Mouse (Mus musculus): ENCODE measurements around the gene Prkaa1.

Gene Prkaa1

DNA sequence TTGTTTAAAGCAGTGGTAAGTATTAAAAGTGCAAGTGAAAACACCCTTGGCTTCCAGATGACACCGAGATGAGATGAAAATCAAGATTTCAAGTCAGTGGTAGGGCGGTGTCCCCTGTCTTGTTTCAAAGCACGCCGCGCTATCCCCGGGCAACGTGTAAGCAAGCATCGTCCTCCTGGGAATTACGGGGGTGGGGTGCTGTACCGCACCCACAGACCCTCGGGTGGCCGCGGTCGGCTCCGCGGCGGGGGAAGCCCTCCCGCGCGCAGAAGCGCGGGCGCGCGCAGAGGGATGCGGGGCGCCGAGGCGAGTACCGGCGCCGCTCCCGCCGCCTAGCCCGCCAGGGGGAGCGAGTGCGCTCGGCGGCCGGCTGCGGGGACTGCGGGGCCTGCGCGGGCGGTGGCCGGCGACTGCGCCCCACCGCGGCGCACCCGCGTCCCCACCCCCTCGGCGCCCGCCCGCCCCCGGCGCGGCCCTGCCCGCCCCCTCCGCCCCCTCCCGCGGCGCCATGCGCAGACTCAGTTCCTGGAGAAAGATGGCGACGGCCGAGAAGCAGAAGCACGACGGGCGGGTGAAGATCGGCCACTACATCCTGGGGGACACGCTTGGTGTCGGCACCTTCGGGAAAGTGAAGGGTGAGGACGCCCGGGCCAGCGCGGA lies at the start of gene Prkaa1:
Prkaa1 (plus strand) TSS at position 501 of the 660 bp plus-strand sequence.
- peak; percentile 71 for DNase-seq (ENCODE audit: low read depth, low spot score)

DNA sequence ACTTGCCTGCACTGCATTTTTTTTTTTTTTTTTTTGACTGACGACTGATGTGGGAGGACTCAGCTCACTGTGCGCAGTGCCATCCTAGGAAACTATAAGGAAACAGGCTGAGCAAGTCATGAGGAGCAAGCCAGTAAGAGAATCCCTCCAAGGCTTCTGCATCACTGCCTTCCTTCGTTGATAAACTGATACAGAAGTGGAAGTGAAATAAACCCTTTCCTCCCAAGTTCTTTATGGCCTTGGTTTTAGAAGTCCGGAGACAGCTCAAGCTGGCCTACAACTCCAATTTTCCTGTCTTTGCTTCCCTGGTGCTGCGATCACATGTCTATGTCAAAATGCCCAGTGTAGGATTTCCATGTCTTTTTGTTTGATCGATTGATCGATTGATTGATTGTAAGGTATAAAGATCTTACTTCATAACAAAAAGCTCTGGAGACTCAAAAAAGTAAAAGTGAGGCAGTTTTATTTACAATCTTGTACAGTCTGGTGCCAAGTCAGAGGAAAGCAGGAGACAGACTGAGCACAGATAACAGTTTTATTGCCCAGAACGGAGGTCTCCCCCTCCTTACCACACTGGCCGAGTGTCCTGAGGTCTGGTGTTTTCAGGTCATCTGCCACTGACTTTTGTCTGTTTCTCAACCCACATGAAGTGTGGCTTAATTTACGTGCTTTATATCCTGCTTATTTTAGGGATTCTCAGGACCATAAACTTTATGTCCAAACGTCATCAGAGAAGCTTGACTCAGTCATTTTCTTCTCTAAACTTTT lies 47.9 kb upstream of the Prkaa1 start:
- no peak for DNase-seq (ENCODE audit: low read depth, low spot score)

DNA sequence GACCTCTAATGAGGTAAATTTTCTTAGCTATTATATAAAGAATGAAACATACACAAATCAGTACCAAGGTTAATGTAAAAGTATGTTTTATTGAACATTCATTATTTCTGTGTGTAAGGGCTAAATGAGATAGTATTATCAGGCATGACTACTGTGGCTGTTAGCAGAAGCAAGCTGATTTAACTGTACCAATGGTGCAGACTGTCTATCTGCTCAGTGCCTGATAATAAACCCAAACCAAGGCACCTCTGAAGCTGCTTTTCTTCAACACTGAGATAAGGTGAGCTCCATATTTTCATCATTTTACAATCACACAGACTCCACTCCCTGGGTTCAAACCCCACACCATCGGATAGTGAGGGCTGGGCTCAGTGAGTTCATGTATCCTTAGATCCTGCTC lies 46.3 kb upstream of the Prkaa1 start:
- no peak for DNase-seq (ENCODE audit: low read depth, low spot score)

DNA sequence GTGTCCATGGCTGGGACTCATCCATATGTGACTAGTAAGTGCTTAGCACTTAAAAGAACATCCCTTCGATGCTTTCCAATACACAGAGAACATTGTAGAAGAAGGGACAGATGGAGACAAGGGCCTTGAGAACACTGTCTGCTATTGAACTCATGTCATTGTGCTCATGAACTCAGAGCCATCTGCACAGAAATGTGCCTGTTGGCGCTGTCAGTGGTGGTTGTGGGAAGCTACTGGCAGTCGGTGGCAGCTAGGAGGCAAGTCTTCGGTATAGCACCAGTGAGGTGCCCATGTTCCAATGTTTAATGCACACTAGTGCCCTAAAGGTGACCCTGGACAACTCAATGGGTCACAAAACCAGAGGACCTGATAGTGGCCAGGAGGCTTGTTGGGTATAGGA lies 41.3 kb upstream of the Prkaa1 start:
- no peak for DNase-seq (ENCODE audit: low read depth, low spot score)

DNA sequence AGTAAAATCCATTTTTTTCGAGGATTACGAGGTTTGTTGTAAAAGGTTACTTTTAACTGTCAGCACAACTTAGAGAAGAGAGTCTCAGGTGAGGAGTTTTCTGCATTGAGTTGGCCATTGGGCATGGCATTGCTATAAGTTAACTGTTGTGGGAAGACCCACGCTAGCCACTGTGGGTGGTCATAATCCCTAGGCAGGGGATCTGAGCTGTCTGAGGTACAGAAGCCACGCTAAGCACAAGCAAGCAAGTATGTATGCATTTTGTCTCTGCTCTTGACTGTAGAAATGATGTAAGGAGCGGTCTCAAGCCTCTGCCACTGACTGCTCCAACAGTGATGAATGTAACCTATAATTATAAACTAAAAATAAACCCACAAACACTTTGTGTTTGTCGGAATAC lies 37.8 kb upstream of the Prkaa1 start:
- DNase-seq (ENCODE audit: low read depth, low spot score), result no peak

DNA sequence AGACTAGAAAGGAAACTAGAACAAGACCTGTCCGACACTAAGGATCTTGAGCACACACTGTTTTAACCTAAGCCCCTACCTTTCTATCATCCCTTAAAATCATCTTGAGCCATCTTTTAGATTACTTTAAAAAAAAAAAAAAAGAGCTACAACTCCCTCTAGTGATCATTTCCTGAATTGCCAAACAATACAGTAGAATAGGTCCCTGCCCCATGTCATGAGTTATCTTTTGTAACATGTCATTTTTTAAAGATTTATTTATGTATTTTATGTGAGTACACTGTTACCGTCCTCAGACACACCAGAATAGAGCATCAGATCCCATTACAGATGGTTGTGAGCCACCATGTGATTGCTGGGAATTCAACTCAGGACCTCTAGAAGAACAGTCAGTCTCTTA lies 37.4 kb upstream of the Prkaa1 start:
- DNase-seq (ENCODE audit: low read depth, low spot score), result no peak

DNA sequence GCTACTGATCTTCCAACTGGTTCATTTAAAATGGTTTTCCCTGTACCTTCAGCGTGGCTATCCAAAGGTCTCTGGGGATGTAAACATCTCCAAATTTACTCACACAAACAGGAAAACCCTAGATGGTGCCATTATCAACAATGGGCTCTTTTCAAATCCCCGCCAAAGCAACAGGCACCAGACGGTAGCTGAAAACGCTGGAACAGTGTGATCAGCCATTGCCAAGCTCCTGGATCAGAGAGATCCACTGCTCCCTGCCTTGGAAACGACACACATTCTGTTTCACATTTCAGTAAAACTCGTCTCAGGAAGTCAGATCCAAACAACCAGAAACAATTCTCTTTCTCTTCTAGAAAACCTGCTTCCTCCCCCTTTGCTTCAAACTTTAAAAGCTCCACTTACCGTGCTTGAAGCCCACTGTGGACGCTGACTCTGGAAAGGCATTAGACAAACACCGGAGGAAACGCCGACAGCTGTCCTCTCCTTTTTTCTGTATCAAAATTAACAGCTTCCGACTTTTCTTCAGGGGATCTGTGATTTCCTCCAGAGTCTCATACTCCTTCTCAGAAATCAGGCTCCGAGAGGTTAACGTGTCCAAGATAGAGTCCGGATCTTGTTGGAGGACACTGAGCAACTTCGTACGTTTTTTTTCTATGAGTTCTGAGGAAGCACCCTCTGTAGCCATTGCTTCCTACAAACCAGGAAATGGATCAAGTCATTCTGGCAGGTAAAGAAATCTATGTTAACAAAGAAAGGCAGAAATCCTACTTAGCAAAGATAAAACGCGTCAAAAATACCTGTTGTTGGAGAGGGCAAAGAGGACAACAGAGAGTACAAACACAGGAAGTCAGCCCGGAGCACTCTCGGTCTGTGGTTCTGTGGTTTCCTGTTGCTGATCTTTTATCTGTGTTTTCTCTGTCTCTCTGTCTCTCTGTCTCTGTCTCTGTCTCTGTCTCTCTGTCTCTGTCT lies 35.7 kb upstream of the Prkaa1 start, which contains the start of gene Card6:
Card6 (minus strand) TSS at position 854 of the 969 bp plus-strand sequence.
- no peak for DNase-seq (ENCODE audit: low read depth, low spot score)

DNA sequence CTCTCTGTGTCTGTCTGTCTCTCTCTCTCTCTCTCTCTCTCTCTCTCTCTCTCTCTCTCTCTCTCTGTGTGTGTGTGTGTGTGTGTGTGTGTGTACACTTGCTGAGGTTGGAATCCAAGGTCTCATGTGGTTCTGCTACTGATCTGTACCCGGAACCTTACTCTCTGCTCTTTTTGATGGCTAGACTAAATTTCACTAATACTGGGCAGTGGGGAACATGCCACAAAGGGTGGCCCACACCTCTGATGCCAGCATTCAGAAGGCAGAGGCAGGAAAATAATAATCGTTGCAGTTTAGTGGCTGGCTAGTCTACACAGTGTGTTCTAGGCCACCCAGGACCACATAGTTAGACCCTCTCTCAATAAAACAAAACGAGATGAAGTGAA lies 35.0 kb upstream of the Prkaa1 start:
- DNase-seq (ENCODE audit: low read depth, low spot score), result no peak

DNA sequence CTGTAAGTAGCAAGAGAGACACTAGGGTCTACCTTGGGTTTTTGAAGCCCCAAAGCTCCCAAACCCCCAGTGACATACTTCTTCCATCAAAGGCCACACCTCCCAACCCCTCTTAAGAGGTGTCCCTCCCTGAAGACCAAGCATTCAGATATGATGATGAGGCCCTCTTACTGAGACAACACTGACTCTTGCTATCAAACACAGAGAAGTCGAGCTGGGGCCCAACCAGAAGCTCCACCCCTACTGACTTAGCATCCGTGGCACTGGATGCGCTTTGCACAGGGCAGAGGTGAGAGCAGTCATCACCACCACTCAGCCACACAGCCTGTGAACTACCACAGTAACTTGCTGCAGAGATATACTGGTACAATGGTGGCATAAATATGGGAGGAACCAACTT lies 31.0 kb upstream of the Prkaa1 start:
- no peak for DNase-seq (ENCODE audit: low read depth, low spot score)

DNA sequence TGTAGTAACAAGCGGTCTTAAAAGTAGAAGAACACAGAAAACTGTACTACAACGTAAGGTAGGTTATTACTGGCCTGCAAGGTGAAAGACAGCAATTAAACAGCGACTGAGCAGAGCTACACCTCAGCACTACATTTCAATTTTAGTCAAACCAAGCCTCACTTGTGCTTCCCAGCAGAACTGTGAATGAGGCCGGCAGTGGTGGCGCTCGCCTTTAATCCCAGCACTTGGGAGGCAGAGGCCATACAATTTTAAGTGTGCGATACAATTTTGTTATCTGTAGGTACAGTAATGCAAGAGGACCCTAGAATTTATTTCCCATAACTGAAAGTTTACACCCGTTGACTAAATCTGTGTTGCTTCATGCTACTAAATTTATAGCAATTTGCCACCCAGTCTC lies 28.5 kb upstream of the Prkaa1 start:
- DNase-seq (ENCODE audit: low read depth, low spot score), result no peak

DNA sequence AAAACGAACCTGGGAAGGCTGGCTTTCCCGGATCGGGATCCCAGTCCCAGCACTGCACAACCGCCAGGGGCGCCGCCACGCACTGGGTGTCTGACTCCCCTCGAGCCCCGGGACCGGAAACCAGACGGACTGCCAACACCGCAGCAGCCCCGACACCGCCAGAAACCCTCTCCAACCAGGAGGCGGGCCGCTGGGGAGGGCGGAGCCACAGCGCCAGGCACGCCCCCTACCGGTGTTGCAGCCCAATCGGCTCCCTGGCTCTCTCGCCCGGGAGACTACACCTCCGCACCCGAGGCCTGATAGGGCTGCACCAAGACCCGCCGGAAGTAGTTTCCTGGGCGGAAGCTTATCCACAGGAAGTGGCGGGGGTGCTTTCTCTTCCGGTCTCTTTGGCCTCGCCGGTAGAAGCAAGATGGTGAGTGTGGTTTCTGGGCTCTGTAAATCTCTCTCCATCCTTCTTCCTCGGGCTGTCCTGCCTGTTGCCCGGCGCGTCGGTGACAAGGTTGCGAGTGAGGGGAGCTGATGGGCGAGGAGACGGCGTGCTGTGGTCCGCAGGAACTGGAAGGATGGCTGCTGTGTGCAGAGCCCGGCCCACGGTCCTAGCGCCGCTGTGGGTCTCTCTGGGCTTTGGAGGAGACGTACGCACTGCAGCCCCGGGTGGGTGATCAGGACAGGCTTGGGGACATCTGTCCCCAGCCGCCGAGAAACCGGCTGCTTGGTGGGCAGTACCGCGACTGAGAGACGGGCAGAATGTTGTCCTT lies 27.2 kb upstream of the Prkaa1 start, which contains the start of gene Rpl37:
Rpl37 (plus strand) TSS at position 376 of the 761 bp plus-strand sequence.
- peak; percentile 92 for DNase-seq (ENCODE audit: low read depth, low spot score)

DNA sequence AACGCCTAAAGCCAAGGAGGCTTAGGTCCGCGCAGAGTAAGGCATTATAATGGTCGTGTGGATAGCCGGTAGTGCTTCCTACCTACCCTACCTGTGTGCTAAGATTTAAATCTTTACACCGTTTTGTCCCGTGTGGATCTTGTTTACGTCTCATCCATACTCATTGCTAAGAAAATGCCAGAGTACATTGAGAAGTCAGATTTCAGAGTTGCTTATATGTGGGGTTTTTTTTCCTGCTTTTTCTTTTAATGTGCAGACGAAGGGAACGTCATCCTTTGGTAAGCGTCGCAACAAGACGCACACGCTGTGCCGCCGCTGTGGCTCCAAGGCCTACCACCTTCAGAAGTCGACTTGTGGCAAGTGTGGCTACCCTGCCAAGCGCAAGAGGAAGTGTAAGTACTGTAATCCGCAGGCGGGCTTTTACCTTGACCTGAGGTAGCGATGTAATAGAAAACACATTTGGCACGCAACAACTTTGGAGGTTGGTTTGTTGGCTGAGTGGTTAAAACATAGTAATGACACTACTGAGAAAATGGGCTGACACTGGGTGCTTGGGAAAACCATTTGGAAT lies 26.5 kb upstream of the Prkaa1 start:
- no peak for DNase-seq (ENCODE audit: low read depth, low spot score)

DNA sequence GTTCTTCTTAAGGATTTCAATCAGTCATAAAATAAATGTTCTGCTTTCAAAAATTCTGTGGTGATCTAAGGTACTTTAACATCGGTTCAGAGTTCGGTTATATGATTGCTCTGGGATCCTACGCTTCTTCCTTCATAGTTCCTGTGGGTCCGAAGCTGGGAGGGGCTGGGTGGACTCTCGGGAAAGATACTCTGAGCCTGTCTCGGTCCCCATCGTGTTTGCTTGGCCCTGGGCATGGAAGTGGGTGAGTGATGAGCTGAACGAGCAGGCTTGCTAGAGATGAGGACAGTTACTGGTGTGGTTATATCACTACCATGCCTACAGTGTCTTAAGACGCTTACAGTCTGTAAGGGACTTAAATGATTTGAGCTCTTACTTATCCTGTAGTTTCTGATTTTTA lies 25.0 kb upstream of the Prkaa1 start:
- no peak for DNase-seq (ENCODE audit: low read depth, low spot score)

DNA sequence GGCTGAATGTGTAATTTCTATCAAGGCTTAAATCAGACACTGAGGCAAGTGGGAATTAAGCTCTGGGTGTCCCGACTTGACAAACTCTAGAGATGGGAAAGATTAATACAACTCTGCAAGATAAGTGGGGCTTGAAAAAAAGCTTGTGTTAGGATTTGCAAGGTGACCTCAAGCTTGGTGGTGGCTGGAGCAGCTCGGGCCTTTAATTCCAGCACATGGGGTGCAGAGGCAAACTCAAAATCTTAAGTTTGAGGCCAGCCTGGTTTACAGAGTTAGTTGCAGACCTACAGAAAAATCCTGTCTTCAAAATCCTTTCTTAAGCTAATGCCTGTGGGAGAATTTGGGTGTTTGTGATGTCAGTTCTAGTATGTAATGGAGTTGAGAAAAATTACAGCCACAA lies 24.5 kb upstream of the Prkaa1 start:
- no peak for DNase-seq (ENCODE audit: low read depth, low spot score)

DNA sequence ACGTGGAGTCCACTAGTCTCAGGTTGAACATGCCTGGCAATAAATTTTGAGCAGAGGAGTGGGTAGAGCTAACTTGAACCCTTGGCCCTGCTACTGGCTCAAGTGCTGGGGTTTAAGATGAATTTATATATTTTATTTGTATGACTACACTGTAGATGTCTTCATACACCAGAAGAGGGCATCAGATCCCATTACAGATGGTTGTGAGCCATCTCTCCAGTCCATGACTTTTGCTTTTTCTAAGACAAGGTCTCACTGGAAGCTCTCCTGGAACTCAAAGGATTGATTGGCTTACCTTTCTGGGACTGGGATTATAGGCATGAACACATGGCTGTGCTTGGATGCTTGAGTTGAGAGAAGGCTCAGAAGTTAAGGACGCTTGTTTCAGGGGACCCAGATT lies 24.0 kb upstream of the Prkaa1 start:
- no peak for DNase-seq (ENCODE audit: low read depth, low spot score)

DNA sequence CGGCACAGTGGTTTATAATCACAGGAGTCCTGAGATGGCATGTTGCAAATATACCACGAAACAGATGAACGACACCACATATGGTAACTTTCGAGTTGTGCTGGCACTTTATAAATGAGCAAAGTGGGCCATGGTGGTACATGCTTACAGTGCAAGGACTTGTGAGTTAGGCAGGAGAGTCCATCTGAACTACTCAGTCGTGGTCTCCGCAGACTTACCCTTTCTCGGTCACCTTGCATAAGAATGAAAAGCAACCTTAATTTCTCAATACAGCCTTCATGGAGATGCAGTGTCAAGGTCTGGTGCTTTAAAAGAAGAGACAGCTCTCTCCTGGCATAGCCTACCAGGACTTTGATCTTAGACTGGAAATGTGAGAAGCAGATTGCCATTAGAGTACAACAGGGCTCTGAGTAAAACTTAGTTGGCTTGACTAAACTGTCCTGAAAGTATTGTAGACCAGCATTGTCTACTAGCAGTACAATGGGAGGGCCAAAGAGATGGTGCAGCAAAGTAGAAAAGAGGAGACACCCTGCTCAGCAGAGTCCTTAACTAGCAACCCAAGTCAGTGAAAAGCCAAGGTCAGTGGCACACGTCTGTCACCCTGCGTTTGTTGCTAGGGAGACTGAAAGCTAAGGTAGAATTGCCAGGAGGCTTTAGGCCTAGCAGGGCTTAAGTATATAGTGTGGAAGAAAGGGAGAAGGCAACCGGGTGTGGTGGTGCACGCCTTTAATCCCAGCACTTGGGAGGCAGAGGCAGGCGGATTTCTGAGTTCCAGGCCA lies 21.9 kb upstream of the Prkaa1 start:
- no peak for DNase-seq (ENCODE audit: low read depth, low spot score)

DNA sequence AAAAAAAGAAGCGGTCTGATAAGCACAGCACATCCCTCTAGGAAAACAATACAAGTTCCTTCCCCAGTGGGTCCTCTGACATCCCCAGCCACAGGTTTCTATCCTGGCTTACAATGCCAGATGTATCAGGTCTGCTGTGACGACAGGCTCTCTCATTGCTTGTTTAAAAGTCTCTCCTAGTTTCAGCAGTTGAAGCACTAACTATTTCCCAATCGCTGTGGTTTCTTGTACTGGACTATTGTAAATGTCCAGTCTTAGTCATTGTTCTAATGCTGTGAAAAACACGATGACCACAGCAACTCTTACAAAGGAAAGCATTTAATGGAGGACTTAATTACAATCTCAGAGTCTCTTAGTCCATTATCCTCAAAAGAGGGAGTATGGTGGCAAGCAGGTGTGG lies 17.2 kb upstream of the Prkaa1 start:
- DNase-seq (ENCODE audit: low read depth, low spot score), result no peak

DNA sequence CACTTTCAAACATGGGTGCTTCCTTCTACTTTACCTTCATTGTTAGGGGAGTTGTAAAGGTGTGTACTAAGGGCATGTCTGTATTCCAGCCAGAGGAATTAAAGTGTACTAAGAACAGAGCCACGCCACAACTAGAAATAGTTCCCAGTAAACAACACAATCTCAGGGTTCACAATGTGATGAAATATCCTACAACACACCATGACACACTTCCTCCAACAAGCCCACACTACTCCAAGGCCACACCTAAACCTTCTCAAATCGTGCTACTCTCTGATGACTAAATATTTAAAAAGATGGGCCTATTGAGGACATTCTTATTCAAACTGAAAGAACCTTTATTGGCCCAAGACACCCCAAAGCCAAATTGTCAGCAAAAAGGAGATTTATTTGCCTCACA lies 16.2 kb upstream of the Prkaa1 start:
- no peak for DNase-seq (ENCODE audit: low read depth, low spot score)

DNA sequence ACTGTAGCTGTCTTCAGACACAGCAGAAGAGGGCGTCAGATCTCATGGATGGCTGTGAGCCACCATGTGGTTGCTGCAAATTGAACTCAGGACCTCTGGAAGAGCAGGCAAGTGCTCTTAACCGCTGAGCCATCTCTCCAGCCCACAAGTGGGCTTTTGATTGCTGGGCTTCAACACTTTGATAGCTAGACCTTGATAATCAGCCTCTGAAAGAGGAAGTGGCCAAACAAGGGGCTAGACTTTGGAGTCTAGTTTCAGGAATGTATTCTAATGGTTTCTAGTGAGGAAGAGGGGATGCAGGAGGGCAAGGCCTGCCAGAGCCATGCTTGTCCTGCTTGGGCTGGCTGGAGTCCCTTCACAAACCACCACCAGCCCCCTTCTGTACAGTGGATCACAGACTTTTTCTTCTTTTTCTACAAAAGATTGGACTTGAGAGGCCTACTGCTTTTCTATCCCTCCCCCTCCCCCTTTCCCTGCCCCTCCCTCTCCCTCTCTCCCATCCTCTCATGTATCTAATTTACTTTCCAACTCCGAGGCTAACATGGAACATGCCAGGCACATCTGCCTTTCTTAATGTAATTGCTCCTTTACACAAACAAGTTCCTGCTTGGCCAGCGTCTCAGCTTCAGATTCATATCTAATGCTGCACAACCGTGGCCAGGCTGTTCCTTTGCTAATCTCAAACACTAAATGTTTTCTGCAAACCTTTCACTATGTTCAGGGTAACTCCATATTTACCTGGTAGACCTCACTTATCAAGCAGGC lies 15.3 kb upstream of the Prkaa1 start:
- DNase-seq (ENCODE audit: low read depth, low spot score), result no peak
